Mouse (Mus musculus) ES-Bruce4 (cell line): Measurements from ENCODE around the gene Gm14403.
"Not testable (repeated sequence)": the region's sequence is repeated elsewhere in the genome, so short reads cannot be mapped to it uniquely, and the experiment has no call there.

Source experiments
- CTCF ChIP-seq: IDR thresholded peaks from one replicate; pipeline ENCODE4 v1.8.1; 2011; ENCODE audit warnings: low read depth, low read length
- POLR2A ChIP-seq: IDR thresholded peaks from one replicate; pipeline ENCODE4 v1.8.1; 2011; ENCODE audit warnings: low read length; ENCODE audit not compliant: insufficient read depth

DNA sequence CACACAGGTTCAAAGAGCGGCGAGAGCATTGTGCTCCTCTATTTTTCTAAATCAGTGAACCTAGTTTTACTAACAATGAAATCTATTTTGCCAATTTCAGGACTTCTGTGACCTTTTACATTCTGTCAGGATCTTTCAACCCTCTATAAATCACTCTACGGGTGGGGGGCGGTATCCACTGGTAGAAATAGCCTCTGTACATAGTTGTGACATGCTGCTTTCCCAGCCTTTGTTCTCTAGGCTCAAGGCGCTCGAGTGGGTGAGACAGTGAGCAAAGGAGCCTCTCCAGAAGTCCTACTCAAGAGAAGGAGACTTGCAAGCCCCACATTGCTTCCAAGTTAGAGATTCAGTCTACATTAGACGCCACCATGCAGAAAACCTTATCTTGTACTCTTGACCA lies 20.3 kb downstream of the Gm14403 start:
- not testable (repeated sequence) for TF ChIP-seq POLR2A, CTCF
